Mouse (Mus musculus) ovary, postnatal 14 days (tissue): Measurements from ENCODE around the gene Schip1.

Source experiments
- DNase-seq: peaks from one replicate; pipeline ENCODE4 v3.0.0; 2022; ENCODE audit warnings: low spot score

The Schip1 gene

GRCm38 (mm10) chr3:68271457-68271856 lies 206.9 kb downstream of the Schip1 start:
- DNase-seq = no peak

- no peak for DNase-seq
Measured at GRCm38 (mm10) chr3:68271881-68272280, 207.3 kb downstream of the Schip1 start.

GRCm38 (mm10) chr3:68282844-68283594 lies 218.4 kb downstream of the Schip1 start:
- DNase-seq = no peak

GRCm38 (mm10) chr3:68283595-68283991 lies 219.0 kb downstream of the Schip1 start:
- no peak for DNase-seq

GRCm38 (mm10) chr3:68284500-68284899 lies 219.9 kb downstream of the Schip1 start:
- DNase-seq = no peak

- no peak for DNase-seq
Measured at GRCm38 (mm10) chr3:68296752-68297151, 232.2 kb downstream of the Schip1 start.

- DNase-seq = no peak
Measured at GRCm38 (mm10) chr3:68305647-68306046, 241.0 kb downstream of the Schip1 start.

GRCm38 (mm10) chr3:68306726-68307125 lies 242.1 kb downstream of the Schip1 start:
- no peak for DNase-seq

GRCm38 (mm10) chr3:68325575-68325974 lies 261.0 kb downstream of the Schip1 start:
- DNase-seq = no peak

GRCm38 (mm10) chr3:68332515-68332914 lies 267.9 kb downstream of the Schip1 start:
- no peak for DNase-seq

- DNase-seq = no peak
Measured at GRCm38 (mm10) chr3:68335501-68335900, 270.9 kb downstream of the Schip1 start.

GRCm38 (mm10) chr3:68350624-68351023 lies 286.0 kb downstream of the Schip1 start:
- DNase-seq = no peak

- DNase-seq = no peak
Measured at GRCm38 (mm10) chr3:68351461-68351860, 286.9 kb downstream of the Schip1 start.

GRCm38 (mm10) chr3:68352961-68353360 lies 288.4 kb downstream of the Schip1 start:
- no peak for DNase-seq

- DNase-seq = no peak
Measured at GRCm38 (mm10) chr3:68353492-68353891, 288.9 kb downstream of the Schip1 start.

GRCm38 (mm10) chr3:68356516-68356915 lies 291.9 kb downstream of the Schip1 start:
- DNase-seq = no peak

- no peak for DNase-seq
Measured at GRCm38 (mm10) chr3:68368029-68368428, 303.4 kb downstream of the Schip1 start.

- DNase-seq = no peak
Measured at GRCm38 (mm10) chr3:68372925-68373324, 308.3 kb downstream of the Schip1 start.

- DNase-seq = no peak
Measured at GRCm38 (mm10) chr3:68375100-68375508, 310.5 kb downstream of the Schip1 start.

- DNase-seq = no peak
Measured at GRCm38 (mm10) chr3:68377452-68378198, 313.0 kb downstream of the Schip1 start.

- no peak for DNase-seq
Measured at GRCm38 (mm10) chr3:68378799-68379198, 314.2 kb downstream of the Schip1 start.

- DNase-seq = no peak
Measured at GRCm38 (mm10) chr3:68379242-68379641, 314.6 kb downstream of the Schip1 start.

GRCm38 (mm10) chr3:68383672-68384071 lies 319.1 kb downstream of the Schip1 start:
- DNase-seq = no peak
